Mouse (Mus musculus) brain, embryonic 14.5 days (tissue): ENCODE data around the gene Gcnt1. TPM values are rescaled to one million over a fixed set of nuclear protein-coding genes. Genes with fewer than 3 reads are reported as not detected.

Experiments
- DNase-seq: peaks from one replicate; pipeline ENCODE4 v3.0.0-alpha.2; 2011; ENCODE audit warnings: low read depth
- CTCF ChIP-seq: fragments of 200-500 bp; IDR thresholded peaks from 2 replicates; pipeline ENCODE4 v1.5.1; 2012; ENCODE audit warnings: inconsistent platforms, mild to moderate bottlenecking, moderate library complexity, borderline replicate concordance; ENCODE audit not compliant: insufficient read depth, insufficient read length; ENCODE audit errors: extremely low read depth
- POLR2A ChIP-seq: fragments of 200-500 bp; IDR thresholded peaks from 2 replicates; pipeline ENCODE4 v1.6.1; 2012; ENCODE audit warnings: mild to moderate bottlenecking, inconsistent platforms, borderline replicate concordance; ENCODE audit not compliant: poor library complexity, insufficient read depth, insufficient read length, severe bottlenecking; ENCODE audit errors: extremely low read depth
- polyA plus RNA-seq: library from polyadenylated mRNA; depleted of rRNA; stranded (reverse); fragments of >200 nt; gene quantifications from 2 replicates; pipeline ENCODE4 v1.2.3, GENCODE M21; 2012; rRNA removed

The Gcnt1 gene
- polyA plus RNA-seq = 0.45 and 0.97 TPM in 2 replicates

DNA sequence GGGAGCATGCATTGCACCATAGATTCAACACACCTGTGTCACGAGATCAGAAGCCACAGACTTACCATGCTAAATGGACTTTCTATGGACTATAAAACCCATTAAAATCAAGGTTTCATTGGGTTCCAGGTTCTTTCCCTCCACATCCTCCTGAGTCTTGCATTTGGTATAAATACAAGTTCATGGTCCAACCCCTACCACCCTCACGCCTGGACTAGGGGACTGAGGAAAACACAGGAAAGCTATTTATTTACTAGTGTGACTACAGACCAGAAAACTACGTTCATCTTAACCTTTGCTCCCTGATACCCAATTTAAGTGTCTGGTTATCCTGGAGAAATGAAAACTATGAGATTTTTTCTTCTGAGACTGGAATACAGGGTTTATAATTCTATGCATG, at the start of gene Gcnt1:
TSS of gene Gcnt1 (minus strand) at position 144 of the 400 bp plus-strand sequence.
- no peak for DNase-seq
- TF ChIP-seq CTCF (no peak), POLR2A (no peak)

DNA sequence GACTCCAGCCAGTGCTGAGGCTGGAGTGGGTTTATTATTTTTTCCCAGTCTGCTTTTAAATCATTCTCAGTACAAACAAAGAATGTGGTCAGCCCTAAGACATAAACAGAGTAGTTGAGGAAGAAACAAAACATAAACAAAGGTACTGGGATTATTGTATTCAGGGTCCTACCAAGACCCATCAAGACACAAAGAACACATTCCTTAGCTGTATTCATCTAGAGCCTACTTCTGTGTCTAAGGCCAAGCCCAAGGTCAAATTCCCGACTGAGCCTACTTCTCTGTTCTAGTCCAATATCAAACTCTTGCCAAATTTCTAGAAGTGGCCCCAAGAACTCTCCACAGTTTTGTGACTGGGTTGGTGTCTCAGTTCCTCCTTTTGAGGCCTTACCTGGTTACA, 45.2 kb upstream of the Gcnt1 start:
- no peak for DNase-seq
- TF ChIP-seq POLR2A = no peak
- TF ChIP-seq CTCF = no peak

DNA sequence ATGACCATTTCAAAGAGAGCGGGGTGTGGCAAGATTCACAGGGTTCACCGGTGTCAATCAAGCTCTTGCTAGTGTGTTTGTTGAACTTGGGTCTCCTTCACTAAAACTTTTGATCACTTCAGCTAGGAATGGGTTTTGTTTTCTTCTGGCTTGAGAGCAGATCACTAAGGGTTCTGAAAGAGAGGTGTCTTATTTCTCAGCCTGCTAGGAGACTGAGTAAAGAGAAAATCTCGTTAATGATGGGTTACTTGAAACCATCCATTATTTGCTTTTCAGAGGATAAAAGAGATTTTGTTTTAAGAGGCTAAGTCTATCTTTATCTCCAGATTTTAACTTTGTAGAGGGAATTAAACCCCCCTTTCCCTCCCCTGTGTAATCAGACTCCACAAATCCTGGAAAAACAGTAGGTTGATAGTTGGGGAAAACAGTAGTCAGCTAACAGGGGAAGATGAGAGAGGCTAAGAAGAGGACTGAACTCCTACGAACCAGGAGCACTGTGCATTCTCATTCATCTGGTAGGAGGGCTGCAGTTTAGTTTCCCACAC, 40.3 kb upstream of the Gcnt1 start:
- TF ChIP-seq CTCF (no peak), POLR2A (no peak)
- peak; percentile 2 for DNase-seq

DNA sequence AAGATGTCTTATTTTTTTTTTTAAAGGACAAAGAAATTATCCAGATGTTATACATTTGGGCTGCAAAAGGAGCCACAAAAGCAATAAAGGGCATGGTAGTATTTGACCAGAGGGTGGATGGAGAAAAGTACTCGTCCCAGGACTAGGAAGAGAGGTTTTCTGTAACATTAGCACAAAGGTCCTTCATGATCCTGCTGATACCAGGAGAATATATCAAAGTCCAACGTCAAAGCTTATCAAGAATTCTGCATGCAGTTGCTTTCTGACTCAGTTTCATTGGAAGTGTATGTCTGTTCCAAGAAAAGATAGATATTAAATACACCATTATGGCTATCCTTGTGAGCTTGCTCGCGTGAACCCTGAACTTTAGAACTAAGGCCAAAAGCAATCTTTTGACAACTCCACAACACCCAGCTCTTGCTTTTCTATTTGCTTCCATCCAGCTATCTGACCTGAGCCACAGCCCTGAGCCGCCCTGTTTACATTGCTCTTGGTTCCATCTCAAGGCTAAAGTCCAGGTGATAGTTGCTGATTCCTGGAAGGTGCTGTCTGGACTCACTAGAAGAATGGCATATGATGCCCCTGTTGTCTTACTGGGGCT, 37.9 kb upstream of the Gcnt1 start:
- no peak for DNase-seq
- TF ChIP-seq POLR2A (no peak), CTCF (no peak)

DNA sequence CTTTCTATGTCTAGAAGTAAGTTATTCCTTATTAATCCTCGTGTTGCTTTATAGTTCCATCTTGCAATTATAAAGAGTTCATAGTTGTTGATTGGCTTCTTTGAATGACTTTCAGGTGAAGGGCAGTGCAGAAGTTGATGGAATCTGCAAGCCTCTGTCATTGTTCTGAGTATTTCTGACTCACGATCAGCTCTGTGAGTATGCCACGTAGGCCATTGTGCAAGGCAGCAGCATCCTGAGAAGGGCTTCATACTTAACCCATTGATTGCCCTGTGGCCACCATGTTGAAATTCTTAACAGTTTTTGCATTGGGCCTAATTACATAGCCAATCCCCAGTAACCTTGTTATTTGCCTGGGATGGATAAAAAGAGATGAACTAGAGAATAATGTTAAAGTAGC, 36.7 kb upstream of the Gcnt1 start:
- no peak for DNase-seq
- no peak for TF ChIP-seq POLR2A
- no peak for TF ChIP-seq CTCF

DNA sequence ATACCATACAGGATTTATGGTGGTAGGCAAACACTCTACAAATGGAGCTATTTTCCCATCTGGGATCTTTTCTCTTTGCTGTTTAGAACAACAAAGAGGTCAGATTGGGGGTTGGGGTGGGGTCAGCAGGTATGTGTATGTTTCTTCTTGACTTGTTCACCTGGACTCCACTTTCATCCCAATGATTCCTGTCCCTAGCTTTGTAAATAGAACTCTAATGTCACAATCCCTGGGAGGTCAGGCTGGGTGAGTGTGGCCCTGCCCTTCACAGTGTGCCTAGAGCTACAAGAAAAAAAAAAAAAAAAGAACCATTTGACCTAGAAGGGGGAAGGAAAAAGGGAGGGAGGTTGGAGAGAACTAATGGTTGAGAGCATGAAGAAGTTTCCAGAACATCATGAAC, 35.9 kb upstream of the Gcnt1 start:
- TF ChIP-seq POLR2A (no peak), CTCF (no peak)
- DNase-seq = no peak

DNA sequence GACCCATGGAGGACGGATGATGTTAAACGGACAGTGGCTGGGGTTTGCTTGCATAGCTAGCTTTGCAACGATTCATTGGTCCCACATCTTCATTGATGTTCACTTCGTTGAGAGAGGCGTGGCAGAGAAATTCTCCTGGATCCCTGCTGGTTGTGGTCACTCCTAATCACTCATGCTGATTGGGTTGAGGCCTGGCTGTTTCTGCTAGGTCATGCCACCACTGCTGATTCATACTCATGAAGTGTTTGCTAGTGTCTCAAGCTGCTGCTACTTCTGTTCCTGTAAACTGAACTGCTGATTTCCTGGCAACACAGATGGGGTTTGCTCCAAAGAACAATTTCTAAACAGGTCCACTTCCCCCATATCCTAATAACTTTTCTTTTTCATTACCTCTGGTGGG, 34.2 kb upstream of the Gcnt1 start:
- TF ChIP-seq POLR2A (no peak), CTCF (no peak)
- DNase-seq = no peak

DNA sequence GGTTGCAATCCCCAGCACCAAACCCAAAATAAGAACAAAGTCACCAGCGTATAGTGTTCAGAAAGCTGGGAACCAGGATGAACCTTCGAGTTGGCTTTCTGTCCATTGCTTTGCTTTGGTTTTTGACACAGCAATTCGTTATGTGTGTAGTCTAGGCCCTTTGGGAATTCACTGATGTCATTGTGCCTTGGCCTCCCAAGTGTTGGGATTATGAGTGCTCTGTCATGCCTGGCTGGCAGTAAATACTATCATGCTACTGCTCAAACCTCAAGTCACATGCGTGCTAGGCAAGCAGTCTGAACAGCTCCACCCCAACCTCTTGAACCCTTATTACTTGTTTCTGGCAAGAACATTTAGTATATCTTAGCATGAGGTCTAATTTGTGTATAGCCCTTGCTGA, 30.5 kb upstream of the Gcnt1 start:
- TF ChIP-seq POLR2A (no peak), CTCF (no peak)
- no peak for DNase-seq

DNA sequence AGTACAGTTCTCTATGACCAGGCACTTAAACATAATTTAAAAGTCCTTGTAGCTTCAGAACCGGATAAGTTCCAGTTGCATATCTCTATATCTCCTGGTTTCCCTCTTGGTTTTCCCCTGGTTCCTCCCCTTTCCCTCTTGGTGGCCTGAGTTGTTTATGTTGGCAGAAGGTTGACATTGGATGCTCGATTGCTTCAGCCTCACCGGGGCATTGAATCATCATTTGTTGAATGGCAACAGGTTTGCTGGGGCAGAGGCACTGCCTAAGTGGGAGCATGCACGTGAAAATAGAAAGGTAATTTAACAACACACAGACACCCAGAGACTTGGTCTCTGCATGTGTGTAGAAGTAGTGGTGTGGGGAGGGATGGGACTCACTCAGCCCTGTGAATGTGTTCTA, 27.9 kb upstream of the Gcnt1 start:
- no peak for DNase-seq
- TF ChIP-seq POLR2A (no peak), CTCF (no peak)

DNA sequence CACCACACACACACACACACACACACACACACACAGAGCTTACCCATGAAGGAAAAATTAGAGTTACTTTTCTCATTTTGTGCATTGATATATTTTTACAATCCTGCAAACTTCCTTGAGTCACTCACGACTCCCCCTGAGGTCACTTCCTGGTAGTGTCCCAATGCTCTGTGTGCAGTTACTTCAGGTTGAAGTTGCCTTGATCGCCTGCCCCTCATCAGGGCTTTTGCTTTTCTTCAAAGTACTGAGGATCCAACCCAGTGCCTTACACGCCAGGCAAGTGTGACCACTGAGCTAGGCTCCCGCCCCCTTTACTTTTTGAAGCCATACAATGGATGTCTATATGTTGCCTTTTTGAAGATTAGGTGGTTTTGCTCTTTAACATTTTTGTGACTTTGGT, 27.3 kb upstream of the Gcnt1 start:
- DNase-seq = no peak
- TF ChIP-seq POLR2A = no peak
- no peak for TF ChIP-seq CTCF

DNA sequence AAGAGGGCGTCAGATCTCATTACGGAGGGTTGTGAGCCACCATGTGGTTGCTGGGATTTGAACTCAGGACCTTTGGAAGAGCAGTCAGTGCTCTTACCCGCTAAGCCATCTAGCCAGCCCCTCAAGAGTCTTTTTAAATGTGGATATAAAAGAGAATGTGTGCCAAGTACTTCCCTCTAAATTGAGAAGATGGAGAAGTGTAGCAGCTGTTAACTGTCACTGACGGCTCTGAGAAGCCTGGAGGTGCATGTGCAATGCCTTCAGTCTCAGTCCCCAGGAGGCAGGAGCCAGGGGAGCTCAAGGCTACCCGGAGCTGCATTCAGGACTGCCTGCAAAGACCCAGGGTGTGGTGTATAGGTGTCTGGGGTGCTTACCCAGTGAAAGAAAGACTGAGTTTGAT, 25.3 kb upstream of the Gcnt1 start:
- TF ChIP-seq CTCF (no peak), POLR2A (no peak)
- peak; percentile 15 for DNase-seq

DNA sequence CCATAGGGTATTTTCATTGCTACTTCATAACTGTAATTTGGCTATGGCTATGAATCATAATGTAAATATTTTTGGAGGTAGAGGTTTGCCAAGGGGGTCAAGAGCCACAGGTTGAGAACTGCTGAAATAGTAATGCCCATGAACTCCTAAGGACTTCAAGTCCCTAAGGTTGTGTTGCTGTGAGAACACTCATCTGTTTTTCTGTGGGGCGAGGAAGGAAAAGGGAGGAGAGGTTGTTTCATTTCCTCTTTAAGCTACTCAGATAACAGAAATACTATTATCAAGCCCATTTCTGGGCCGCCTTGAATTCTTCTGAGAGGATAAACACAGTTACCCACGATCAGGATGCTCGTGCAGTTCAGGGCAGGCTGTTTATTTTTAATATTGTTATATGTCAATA, 24.2 kb upstream of the Gcnt1 start:
- DNase-seq = no peak
- no peak for TF ChIP-seq POLR2A
- no peak for TF ChIP-seq CTCF

DNA sequence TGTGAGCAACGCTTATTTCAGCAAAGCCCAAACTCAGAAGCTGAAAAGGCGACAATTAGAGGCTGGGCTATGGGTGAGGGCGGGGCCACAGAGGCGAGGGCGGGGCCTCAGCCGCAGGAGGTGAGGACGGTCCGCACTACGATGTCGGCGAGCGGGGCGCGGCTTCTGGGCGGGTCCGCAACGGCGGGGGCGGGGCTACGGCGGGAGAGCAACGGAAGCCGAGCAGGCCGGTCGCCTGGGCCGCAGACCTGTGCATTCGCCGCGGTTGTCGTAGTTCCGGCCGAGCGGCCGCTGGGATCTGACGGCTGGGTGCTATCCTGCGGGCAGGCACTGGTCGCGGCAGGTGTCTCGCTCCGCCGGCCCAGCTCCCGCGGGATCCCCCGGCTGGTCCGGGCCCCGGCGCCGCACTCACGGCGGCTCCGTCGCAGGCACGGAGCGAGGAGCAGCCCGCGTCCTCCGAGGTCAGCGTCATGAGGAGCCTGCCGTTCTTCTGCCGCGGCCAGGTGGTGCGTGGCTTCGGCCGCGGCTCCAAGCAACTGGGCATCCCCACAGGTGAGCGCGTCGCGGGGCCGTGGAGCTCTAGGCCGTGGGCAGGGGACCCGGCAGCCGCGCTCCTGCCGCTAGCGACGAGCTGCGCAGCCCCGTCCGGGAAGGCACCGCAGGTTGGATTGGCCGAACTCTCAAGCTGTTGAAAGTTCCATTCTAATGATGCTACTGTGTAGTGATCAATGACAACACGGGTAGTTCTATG, 21.4 kb upstream of the Gcnt1 start, which contains the start of gene Rfk:
TSS of gene Rfk (plus strand) at position 203 of the 751 bp plus-strand sequence.
- TF ChIP-seq CTCF (no peak), POLR2A (peak; percentile 92)
- peak; percentile 96 for DNase-seq

DNA sequence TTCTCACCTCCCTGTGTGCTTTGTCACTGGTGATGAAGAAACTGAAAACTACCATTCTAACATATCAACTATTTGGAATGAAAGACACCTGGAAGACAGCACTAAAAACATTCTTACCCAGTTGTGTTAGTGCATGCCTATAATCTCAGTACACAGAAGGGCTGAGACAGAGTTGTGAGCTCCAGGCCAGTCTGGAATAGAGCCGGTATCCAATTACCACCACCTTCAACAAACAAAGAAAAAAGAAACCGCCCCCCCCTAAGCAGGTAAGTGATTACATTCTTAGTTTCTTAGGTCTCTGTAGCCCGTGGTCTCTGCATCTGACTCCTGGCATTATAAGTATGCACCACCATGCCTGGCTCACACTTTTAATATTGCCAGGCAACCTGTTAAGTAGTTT, 20.2 kb upstream of the Gcnt1 start:
- no peak for TF ChIP-seq CTCF
- TF ChIP-seq POLR2A = no peak
- DNase-seq = no peak

DNA sequence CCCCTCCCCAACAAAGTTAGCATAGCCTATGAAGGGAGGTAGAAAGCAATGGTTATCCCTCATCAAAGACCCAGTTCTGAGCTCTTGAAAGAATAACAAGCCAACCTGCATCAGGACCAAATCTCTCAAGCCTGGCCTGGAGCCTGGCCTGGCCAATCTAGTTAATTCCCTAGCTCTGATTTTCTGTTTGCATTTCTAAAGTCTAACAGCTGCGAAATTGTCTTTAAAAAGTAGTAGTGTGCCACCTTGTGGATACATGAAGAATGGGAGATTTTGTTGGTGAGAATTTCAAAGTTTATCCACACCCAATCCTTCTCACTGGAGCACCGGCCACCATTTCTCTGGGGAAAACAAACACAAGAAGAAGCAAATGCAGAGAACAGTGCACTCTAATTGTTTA, 15.8 kb upstream of the Gcnt1 start:
- TF ChIP-seq CTCF (peak; percentile 39; the same call in 1 of the 2 replicates), POLR2A (no peak)
- DNase-seq = peak; percentile 75

DNA sequence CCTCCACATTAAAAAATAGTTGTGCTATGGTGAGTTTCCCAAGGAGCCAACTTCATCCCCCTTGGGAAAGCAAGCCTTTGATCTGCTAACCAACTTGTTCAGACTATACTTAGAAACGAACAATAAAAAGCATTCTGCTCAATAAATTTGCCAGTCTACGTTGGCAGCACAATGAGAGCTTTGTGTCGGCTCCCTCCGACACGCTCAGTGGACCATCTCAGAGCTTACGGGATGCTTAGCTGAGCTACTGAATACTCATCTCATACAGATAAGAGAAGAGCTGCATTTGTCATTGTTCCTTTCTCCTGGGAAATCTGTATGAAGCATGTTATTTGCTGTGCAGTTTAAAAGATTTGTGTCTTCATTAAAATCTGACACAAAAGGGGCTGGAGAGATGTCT, 13.8 kb upstream of the Gcnt1 start:
- TF ChIP-seq CTCF = no peak
- TF ChIP-seq POLR2A = no peak
- peak; percentile 52 for DNase-seq
